Mouse (Mus musculus) CD4-positive, CD25-positive, alpha-beta regulatory T cell (primary cell): ENCODE results near the gene Als2cl. TPM values are rescaled to one million over a fixed set of nuclear protein-coding genes. Genes with fewer than 3 reads are reported as not detected.

ENCODE experiments used
- polyA plus RNA-seq: library from polyadenylated mRNA; unstranded; fragments of 100-300 nt; shearing (Covaris generic); gene quantifications from one replicate; pipeline ENCODE4 v1.2.1, GENCODE M21; 2017

Als2cl gene
- polyA plus RNA-seq: 36.7 TPM

DNA sequence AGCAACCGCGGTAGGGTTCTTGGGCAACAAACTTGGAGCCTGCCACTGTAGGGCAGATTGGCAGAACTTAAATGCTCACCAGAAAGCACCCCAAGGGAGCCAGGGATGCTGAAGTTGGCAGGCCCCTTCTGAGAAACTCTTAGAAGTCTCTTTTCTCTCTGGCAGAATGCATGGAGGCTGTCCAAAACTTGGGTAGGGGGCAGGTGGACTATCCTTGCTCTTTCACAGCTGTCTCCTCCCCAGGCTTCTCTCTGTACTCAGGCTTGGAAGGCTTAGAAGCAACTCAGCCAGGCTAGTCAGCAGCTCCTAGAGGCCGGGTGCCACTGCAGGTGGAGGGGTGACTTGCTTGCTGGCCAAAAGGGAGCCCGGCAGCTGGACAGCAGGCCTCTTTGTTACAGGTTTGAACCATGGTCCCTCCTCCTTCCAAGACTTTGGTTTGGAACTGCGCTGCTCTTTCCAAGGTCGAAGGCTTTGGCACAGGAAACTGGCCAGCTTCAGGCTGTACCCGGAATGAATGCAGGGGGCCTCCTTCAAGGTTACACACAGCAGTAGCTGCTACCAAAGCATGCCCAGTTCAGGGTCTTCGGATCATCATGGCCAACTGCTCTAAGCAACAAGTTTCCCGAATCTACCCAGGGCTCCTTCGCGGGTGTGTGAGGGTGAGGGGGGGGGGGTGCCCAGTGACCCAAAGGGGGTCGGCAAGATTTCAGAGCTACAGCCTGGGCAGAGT, at the start of gene Als2cl:
Gene Als2cl (plus strand): TSS at position 680 of the 730 bp plus-strand sequence.

DNA sequence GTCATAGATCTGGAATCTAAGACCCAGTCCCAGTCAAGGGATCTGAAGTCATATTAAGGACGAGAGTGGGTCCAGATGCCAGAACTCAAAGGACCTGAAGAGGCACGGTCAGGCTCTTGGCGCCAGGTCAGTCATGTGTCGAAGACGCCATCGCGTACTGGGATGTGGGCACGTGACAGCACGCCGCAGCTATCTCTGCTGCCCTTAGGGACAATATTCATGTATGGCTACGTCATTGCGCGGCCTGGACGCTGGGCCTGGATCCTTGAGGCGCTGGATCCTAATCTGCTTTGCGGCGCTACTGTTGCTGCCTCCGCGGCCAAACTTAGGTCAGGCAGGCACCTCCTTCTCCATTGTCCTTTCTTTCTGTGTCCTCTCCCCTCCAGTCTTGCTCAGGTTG, 45.3 kb upstream of the Als2cl start, which contains the start of gene Prss45:
Gene Prss45 (plus strand): TSS at position 178 of the 400 bp plus-strand sequence.

DNA sequence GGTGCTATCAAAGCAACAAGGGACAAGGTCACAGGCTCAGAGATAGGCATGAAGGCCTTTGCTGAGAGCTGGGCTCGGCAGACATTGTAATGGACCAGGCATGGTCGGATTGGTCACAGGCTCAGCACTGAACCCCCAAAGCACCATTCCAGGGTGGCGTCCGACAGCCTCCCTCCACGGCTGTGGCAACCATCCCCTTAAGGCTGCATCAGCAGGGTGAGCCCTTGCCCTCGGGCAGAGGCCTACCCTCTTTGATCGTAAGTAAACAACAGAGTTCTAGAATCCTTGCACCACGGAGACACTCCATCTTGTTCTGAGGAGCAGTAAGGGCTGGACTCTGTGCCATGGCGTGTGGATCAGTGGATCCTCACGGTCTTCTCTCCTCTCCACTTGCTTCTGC, 35.5 kb upstream of the Als2cl start, which contains the start of gene Prss46:
Gene Prss46 (plus strand): TSS at position 301 of the 400 bp plus-strand sequence.

DNA sequence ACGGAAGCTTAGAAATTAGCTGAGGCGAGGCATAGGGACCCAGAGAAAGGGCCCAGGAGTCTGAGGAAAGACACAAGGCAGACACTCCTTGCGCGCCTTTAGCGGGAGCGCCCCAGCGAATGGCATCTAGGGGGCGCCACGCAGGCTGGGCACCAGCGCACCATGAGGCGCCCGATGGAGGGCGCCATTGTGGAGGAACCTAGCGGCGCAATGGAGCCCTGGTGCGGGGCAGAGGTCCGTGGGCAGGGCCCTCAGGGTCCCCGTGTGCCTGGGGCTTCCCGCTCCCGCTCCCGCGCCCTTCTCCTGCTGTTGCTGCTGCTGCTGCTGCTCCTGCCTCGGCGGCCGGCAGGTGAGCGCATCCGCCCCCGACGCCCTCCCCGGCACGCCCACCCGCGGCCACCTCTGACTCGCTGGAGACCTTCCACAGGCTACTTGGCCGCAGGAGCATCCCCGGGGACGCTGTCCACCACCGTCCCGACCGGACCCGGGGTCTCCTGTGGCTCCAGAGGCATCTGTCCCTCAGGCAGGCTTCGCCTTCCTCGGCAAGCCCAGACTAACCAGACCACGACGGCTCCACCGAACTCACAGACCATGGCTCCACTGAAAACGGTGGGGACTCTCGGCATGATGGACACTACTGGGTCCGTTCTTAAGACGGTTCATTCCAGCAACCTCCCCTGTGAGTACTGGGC, 21.7 kb upstream of the Als2cl start, which contains the start of gene Prss50:
Gene Prss50 (plus strand): TSS at position 187 of the 692 bp plus-strand sequence.

DNA sequence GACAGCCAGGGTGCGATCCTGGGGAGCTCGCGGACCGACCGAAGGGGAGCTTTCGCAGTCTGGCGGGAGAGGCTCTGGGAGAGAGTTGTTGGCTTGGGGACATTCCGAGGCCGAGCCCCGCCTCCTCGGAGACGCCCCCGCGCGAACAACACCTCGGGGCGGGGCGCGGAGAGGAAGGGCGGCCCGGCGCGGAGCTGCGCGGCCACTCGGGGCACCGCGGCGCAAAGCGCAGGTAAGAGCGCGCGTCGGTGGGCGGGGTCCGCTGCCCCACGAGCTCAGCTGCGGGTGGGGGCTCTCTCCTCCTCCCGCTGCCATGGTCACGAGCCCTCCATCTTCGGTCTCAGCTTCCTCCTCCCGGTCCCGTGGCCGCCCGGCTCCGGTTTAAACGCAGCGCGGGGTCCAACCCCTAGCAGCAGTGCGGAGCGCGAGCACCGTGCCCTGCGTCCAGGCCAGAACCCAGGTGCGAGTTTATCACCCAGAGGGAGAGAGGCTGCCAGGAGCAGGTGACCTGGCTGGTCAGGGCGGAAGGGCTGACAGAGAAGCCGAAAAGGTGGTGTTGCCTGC, 410 bp downstream of the Als2cl start, which contains the start of gene Tmie:
Gene Tmie (minus strand): TSS at position 116 of the 564 bp plus-strand sequence.

DNA sequence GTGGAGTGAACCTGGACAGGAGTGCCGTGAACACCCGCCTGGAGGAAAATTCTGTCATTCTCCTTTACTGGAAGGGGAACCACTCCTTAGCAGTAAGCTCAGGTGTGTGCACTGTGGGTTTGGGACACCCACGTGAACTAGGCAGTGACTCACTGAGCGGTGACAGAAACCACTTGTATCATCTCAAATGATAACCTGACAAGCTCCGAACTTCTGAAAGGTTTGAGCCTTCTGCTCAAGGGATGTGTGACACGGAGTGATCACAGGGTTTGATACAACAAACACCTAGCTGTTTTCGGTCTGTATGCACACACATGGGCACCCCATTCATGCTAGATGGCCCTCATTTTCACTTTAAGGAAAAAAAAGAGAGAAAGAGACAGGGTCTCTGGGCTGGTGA, 37.1 kb downstream of the Als2cl start, which contains the start of gene Fam240a:
Gene Fam240a (minus strand): TSS at position 76 of the 400 bp plus-strand sequence.

DNA sequence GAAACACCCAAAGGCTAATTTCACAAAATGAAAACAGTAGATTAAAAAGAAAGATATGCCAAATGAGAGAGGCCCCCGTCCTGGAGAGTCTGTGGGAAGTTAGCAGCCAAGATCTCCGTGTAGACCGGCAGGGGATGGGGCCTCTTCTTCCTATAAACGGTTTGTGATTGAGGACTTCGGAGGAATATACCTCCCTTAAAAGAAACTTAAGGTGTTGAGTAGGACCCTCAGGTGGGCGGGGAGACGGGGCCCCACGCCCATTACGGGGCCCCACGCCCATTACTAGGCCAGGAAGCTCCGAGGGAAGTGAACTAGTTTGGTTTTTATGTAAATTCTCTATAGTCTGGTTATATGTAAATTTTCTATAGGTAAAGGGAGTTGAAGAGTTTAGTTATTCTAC, 66.3 kb downstream of the Als2cl start, which contains the start of gene Tdgf1:
Gene Tdgf1 (minus strand): TSS at position 233 of the 400 bp plus-strand sequence.

Other genes with a start within 250 kb of the Als2cl start
- 48.9 TPM for gene Nbeal2, start 225.7 kb upstream of the Als2cl start, polyA plus RNA-seq
- 271 TPM for gene Ccdc12, start 223.4 kb upstream of the Als2cl start, polyA plus RNA-seq
- not detected for gene Myl3, start 138.0 kb upstream of the Als2cl start, polyA plus RNA-seq
- gene Pth1r, start 132.7 kb upstream of the Als2cl start, polyA plus RNA-seq: not detected
- gene Prss42, start 81.7 kb upstream of the Als2cl start, polyA plus RNA-seq: 0.11 TPM
- gene Prss44, start 65.9 kb upstream of the Als2cl start, polyA plus RNA-seq: not detected
- gene Prss43, start 53.2 kb upstream of the Als2cl start, polyA plus RNA-seq: not detected
- gene Prss45, start 45.3 kb upstream of the Als2cl start, polyA plus RNA-seq: not detected
- gene Prss46, start 35.4 kb upstream of the Als2cl start, polyA plus RNA-seq: not detected
- gene Prss50, start 21.9 kb upstream of the Als2cl start, polyA plus RNA-seq: not detected
- 11.3 TPM for gene Tmie, start 243 bp downstream of the Als2cl start, polyA plus RNA-seq
- gene Fam240a, start 37.0 kb downstream of the Als2cl start, polyA plus RNA-seq: 0.89 TPM
- gene Tdgf1, start 66.3 kb downstream of the Als2cl start, polyA plus RNA-seq: 2.3 TPM
- 0.07 TPM for gene Lrrc2, start 71.7 kb downstream of the Als2cl start, polyA plus RNA-seq
- not detected for gene Rtp3, start 110.7 kb downstream of the Als2cl start, polyA plus RNA-seq
- not detected for gene Ltf, start 139.4 kb downstream of the Als2cl start, polyA plus RNA-seq
- 9.4 TPM for gene Ccrl2, start 177.6 kb downstream of the Als2cl start, polyA plus RNA-seq
- gene Lrrfip2, start 237.7 kb downstream of the Als2cl start, polyA plus RNA-seq: 34.0 TPM